Mouse (Mus musculus): ENCODE data around the gene Mogat1. TPM values are rescaled to one million over a fixed set of nuclear protein-coding genes. Genes with fewer than 3 reads are reported as not detected.
"Not testable (repeated sequence)": the region's sequence is repeated elsewhere in the genome, so short reads cannot be mapped to it uniquely, and the experiment has no call there.

Mogat1 gene
- polyA plus RNA-seq (2012; ENCODE audit: insufficient read depth, insufficient read length, missing spikeins): not detected in 2 replicates

DNA sequence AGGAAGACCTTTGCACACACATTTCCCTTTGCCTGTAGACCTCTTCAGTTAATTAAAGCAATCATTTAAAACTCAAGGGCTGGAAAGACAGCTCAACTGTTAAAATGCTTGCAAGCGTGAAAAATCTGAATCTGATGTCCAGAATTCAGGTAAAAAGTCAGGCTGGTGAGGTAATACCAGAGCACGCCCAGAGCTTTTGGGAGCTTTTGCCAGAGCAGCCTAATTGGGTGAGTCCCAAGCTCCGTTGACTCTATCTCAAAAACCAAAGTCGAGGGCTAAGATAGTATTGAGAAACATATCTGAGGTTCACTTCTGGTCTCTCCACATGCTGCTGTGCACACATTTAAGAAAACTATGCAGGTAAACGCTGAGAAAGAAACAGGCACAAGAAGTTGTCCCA is at the start of gene Mogat1:
Gene Mogat1 (plus strand): TSS at position 130 of the 400 bp plus-strand sequence.
- no peak within 1 kb of the TSS for H3K27ac ChIP-seq (ENCODE audit: insufficient read depth, low read depth, low read length)
- H3K4me3 ChIP-seq (ENCODE audit: insufficient read depth, low read length): no peak within 1 kb of the TSS
- TF ChIP-seq CTCF (IDR thresholded peaks at IDR 0.05; ENCODE audit: low read depth, low read length) (no peak), POLR2A (IDR thresholded peaks at IDR 0.05; ENCODE audit: borderline replicate concordance, low read depth, low read length) (no peak)
- H3K4me1 ChIP-seq (ENCODE audit: control insufficient read depth, insufficient read depth, low read length): peaks cover 3% of the 10 kb centered on the region

DNA sequence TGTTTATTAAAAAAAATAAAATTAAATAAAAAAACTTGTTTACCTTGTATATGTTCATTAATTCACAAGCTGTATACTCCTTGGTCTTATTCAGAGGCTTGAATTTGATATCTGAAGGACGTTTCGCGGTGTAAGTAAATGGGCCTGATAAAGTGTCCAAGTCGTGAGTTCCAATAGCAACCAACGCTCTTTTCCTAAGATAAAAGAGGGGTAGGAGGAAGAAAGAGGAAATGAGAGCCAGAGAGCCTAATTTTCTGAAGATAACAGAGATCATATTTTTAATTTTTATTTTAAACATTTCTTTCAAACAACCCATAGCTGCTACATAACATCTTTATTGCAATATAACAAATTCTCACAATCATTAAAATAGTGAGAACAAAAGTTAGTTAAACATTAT is 38.4 kb upstream of the Mogat1 start:
- H3K4me1 ChIP-seq (ENCODE audit: control insufficient read depth, insufficient read depth, low read length): no peaks in the 10 kb centered on the region
- TF ChIP-seq POLR2A (IDR thresholded peaks at IDR 0.05; ENCODE audit: borderline replicate concordance, low read depth, low read length) (no peak), CTCF (IDR thresholded peaks at IDR 0.05; ENCODE audit: low read depth, low read length) (no peak)
- no peak overlapping the region for H3K4me3 ChIP-seq (ENCODE audit: insufficient read depth, low read length)

DNA sequence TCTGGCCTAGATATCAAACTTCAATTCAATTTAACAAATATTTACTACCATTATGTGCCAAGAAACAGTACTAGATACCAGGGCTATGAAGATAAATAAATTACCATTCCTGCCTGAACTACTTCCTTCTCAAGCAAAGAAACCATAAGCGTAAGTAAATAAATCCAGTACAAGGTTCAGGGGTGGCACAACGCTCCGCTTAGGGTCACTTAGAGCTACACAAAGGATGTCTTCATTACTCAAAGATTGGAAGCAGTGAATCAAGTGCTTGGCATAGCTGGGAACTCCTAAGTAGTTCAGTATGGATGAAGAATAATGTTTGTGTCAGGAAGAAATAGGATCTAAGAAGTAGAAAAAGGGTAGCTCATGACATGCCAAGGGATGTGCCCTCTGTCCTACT is 27.4 kb upstream of the Mogat1 start:
- TF ChIP-seq CTCF (IDR thresholded peaks at IDR 0.05; ENCODE audit: low read depth, low read length) (no peak), POLR2A (IDR thresholded peaks at IDR 0.05; ENCODE audit: borderline replicate concordance, low read depth, low read length) (no peak)
- no peak overlapping the region for H3K4me3 ChIP-seq (ENCODE audit: insufficient read depth, low read length)
- H3K27ac ChIP-seq (ENCODE audit: insufficient read depth, low read depth, low read length): peak overlapping the region; percentile 98
- H3K4me1 ChIP-seq (ENCODE audit: control insufficient read depth, insufficient read depth, low read length): peaks cover 40% of the 10 kb centered on the region

More for the DNA sequence above, 38.4 kb upstream of the Mogat1 start:
- no peak overlapping the region for H3K27ac ChIP-seq (ENCODE audit: insufficient read depth, low read depth, low read length)

DNA sequence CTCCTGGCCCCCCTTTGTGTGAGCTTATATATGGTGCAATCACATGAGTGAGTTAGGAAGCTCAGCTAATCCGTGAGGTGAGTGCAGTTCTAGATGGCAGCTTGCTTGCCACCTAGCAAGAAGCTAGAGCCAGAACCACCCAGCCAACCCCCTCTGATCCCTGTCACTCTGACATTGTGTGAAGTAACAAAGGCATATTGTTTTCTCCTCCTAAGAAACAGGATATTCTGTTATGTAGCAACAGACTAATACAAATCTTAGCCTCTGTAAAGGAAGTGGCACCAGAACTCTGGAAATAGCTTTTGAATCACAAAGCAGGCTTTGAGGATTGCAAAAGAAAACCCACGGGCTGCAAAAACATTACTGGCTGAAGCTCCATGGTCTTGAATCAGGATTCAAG is 26.4 kb upstream of the Mogat1 start:
- peak overlapping the region; percentile 10; the same call in 1 of the 2 replicates for H3K4me3 ChIP-seq (ENCODE audit: insufficient read depth, low read length)
- H3K4me1 ChIP-seq (ENCODE audit: control insufficient read depth, insufficient read depth, low read length): peaks cover 40% of the 10 kb centered on the region
- H3K27ac ChIP-seq (ENCODE audit: insufficient read depth, low read depth, low read length): peak overlapping the region; percentile 98
- TF ChIP-seq CTCF (IDR thresholded peaks at IDR 0.05; ENCODE audit: low read depth, low read length) (no peak), POLR2A (IDR thresholded peaks at IDR 0.05; ENCODE audit: borderline replicate concordance, low read depth, low read length) (no peak)

DNA sequence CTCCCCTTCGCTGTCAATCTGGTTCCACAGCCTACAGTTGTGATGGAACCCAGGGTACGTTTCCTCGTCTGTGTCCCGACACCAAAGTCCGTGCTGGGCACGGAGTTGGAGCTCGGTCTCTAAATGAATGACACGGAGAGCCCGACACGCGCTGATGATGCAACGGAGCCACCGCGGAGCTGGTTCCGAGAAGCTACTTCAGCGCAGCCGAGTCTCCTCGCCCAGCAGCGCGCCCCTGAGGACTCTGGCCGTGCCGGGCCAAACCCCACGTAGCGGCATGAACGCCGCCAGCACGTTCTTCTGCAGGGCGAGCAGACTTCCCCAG is 22.4 kb upstream of the Mogat1 start:
- peak overlapping the region; percentile 76 for H3K27ac ChIP-seq (ENCODE audit: insufficient read depth, low read depth, low read length)
- H3K4me1 ChIP-seq (ENCODE audit: control insufficient read depth, insufficient read depth, low read length): peaks cover 33% of the 10 kb centered on the region
- TF ChIP-seq CTCF (IDR thresholded peaks at IDR 0.05; ENCODE audit: low read depth, low read length) (no peak), POLR2A (IDR thresholded peaks at IDR 0.05; ENCODE audit: borderline replicate concordance, low read depth, low read length) (no peak)
- peak overlapping the region; percentile 92 for H3K4me3 ChIP-seq (ENCODE audit: insufficient read depth, low read length)

DNA sequence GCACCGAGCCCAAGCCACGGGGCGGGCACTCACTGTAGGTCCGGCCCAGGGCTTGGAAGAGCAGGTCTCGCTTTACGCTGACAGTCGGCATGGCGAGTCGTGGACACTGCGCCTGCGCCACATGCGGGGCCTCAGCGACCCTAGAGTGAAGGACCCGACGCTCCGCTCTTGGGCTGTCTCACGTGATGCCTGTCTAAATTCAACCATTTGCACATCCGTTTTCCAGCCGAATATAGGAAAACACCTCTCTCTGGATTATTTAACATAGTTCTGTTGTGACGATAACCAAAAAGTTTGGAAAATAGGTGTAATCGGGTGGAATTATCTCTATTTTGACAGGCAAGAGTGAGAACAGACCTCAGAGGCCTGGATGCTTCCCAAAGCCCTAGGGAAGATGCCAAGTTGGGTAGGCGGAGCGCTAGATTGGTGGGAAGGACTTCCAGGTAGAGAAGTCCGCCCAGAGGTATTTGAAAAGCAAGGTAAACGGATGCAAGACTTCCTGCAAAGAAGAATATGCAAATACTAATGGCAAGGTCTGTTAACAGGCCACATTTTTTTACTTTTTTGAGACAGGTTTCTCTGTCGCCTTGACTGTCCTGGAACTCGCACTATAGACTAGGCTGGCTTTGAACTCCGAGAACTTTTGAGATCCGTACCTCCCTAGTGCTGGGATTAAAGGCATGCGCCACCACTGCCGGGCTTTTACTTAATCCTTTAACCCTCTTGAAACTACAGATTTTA is 21.9 kb upstream of the Mogat1 start, which contains the start of gene Farsb:
Gene Farsb (minus strand): TSS at position 146 of the 741 bp plus-strand sequence.
- Histone ChIP-seq H3K4me1 (ENCODE audit: control insufficient read depth, insufficient read depth, low read length) (peaks cover 27% of the 10 kb centered on the region), H3K4me3 (ENCODE audit: insufficient read depth, low read length) (peak within 1 kb of the TSS; percentile 92), H3K27ac (ENCODE audit: insufficient read depth, low read depth, low read length) (peak within 1 kb of the TSS; percentile 76)
- TF ChIP-seq CTCF (IDR thresholded peaks at IDR 0.05; ENCODE audit: low read depth, low read length): no peak
- TF ChIP-seq POLR2A (IDR thresholded peaks at IDR 0.05; ENCODE audit: borderline replicate concordance, low read depth, low read length): no peak

DNA sequence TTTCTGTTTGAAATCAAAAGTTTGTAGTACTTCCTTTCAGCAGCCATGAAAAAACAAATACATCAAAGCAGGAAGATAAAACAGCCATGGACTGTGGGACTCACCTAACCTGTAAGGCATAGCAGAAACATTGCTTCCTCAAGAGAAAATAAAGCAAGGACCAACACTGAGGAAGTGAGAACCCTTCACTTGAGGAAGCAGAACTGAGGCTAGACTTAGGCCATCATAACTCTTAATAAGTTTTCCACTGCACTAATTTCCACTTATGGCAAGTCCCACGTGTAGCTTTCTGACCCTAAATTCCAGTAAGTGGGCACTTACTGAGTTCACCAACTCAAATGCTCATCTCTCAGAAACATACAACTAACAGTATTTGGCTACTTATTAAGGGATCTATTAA is 20.6 kb upstream of the Mogat1 start:
- Histone ChIP-seq H3K4me1 (ENCODE audit: control insufficient read depth, insufficient read depth, low read length) (peaks cover 18% of the 10 kb centered on the region), H3K4me3 (ENCODE audit: insufficient read depth, low read length) (no peak overlapping the region), H3K27ac (ENCODE audit: insufficient read depth, low read depth, low read length) (0 out of 2 replicates have a peak overlapping the region, but pooled peaks have one; percentile 5)
- TF ChIP-seq CTCF (IDR thresholded peaks at IDR 0.05; ENCODE audit: low read depth, low read length): no peak
- no peak for TF ChIP-seq POLR2A (IDR thresholded peaks at IDR 0.05; ENCODE audit: borderline replicate concordance, low read depth, low read length)

DNA sequence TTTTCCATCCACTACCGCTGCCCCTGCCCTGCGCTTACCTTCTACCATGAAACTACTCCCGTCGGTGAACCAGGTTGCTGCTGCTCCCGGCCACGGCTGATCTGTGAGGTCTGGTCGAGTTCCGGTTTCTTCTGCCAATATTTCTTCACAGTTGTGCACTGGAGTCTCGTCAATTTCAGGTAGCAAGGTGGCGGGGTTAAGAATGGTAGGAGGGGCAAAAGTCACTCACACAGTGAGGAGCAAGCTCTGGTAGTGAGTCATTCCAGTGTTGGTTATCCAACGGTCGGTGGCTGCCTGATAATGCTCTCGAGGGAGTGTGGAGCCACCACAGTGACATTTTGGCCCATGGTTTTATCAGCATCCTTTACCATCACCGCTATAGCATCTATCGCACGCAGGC is 9.8 kb upstream of the Mogat1 start:
- no peak overlapping the region for H3K4me3 ChIP-seq (ENCODE audit: insufficient read depth, low read length)
- H3K27ac ChIP-seq (ENCODE audit: insufficient read depth, low read depth, low read length): no peak overlapping the region
- TF ChIP-seq CTCF (IDR thresholded peaks at IDR 0.05; ENCODE audit: low read depth, low read length) (no peak), POLR2A (IDR thresholded peaks at IDR 0.05; ENCODE audit: borderline replicate concordance, low read depth, low read length) (no peak)
- H3K4me1 ChIP-seq (ENCODE audit: control insufficient read depth, insufficient read depth, low read length): no peaks in the 10 kb centered on the region

DNA sequence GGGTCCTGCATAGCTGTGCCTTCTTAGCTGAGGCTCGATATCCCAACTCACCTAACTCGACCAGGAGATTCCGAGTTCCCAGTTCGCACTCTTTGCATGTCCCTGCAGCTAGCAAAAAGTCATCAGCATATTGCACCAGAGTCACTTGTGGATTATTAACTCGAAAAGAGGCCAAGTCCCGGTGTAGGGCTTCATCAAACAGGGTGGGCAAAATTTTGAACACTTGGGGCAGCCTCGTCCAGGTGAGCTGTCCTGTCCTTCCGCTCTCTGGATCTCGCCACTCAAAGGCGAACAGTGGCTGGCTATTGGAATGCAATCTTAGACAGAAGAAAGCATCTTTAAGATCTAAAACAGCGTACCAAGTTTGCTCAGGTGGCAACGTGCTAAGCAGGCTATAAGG is 8.9 kb upstream of the Mogat1 start:
- not testable (repeated sequence) for H3K27ac ChIP-seq (ENCODE audit: insufficient read depth, low read depth, low read length); H3K4me1 ChIP-seq (ENCODE audit: control insufficient read depth, insufficient read depth, low read length); H3K4me3 ChIP-seq (ENCODE audit: insufficient read depth, low read length)

DNA sequence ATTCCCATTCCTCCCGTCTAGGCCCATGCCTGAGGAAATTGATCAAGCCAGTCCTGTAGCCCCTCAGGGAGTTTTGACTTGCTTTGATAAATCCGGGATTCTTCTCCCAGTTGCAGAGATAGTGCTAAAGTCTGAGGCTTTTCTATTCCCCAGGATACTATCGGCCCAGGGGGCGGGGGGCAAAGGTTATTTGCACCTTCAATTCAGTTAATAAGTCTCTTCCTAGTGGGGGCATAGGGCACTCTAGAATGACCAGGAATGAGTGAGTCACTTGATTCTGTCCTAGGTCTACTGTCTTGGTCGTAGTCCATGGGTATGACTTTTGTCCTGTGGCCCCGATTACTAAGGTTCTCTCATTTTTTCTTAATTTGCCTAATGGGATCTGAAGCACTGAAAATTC is 8.3 kb upstream of the Mogat1 start:
- no peak overlapping the region for H3K27ac ChIP-seq (ENCODE audit: insufficient read depth, low read depth, low read length)
- no peak overlapping the region for H3K4me3 ChIP-seq (ENCODE audit: insufficient read depth, low read length)
- no peak for TF ChIP-seq POLR2A (IDR thresholded peaks at IDR 0.05; ENCODE audit: borderline replicate concordance, low read depth, low read length)
- TF ChIP-seq CTCF (IDR thresholded peaks at IDR 0.05; ENCODE audit: low read depth, low read length): no peak
- peaks cover 3% of the 10 kb centered on the region for H3K4me1 ChIP-seq (ENCODE audit: control insufficient read depth, insufficient read depth, low read length)

All from bone marrow macrophage, adult 2 months (primary cell).